Mouse (Mus musculus): Measurements from ENCODE around the gene Fbxl7.

Fbxl7 gene

DNA sequence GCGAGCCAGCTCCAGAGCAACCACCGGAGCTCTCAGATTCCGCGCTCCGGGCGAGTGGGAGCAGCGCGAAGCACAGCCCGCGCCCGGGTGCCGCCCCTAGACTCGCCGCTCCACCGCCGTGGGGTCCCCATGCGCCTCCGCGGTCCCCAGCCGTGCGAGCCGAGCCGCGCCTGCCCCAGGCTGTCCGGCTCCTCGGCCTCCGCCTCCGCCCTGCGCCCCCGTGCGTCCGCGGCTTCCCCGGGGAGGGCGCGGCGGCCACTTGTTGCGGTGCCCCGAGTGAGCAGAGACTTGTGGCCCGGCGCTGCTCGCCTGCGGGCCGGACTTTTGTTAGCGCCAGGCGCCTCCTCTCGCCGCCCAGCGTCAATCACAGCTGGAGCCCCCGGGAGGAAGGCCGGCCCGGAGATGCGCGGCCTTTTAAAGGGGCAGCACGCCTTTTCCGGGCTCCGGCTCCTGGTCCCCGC is at the start of gene Fbxl7:
Fbxl7 (minus strand) TSS at position 330 of the 461 bp plus-strand sequence.
- DNase-seq, result peak; percentile 75

DNA sequence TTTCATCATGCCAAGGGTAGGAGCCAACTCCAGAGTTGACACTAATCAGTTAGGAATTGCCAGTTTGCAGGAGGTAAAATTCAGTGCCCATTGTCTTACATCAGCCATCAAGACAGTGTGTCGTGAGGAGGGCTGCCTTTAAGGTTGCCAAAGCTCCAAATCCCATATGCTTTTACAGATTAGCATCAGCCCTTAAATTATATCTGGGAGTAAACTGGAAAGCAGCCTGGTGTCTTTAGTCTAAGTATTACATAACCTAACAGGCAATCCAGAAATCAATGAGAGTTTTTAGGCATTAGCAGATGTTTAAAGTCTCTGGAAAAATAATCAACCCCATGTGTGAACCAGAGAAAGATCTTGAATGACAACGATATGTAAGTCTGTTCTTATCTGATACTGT is 26.6 kb upstream of the Fbxl7 start:
- no peak for DNase-seq

DNA sequence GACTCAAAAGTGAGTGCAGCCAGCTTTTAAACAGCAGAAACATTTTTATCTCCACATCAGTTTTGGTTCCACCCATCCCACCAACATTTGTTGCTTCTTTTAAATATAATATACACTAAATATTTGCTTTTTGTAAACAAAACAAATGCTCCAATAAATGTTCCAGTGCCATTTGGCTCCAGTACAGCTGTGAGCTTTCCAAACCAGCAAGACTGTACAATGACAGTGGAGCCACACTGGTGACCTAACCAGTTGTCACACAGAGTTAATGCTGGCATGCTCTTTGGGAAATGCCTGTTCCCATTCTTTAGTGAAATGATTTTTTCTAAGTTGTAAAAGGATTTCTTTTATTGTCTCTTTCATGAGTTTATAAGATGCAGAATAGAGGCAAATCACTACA is 18.0 kb upstream of the Fbxl7 start:
- DNase-seq, result no peak

DNA sequence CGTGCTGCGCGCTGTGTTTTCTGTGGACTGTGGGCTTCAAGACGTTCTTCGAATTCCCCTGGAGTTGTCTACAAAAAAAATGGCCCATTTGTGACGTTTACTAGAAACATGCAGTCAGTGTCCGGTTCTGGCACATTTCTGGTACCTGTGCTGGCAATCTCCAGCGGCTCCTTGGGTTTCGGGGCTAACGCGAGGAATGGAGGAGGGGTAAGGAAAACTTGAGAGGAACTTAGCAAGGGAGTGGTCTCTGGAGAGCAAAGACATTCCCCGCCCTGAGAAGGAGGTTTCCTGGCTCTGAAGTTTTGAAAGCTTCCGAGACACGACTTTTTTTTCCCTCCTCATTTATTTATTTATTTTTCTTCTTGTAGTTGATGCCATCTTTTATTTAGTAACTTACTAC is 381 bp upstream of the Fbxl7 start:
- no peak for DNase-seq

DNA sequence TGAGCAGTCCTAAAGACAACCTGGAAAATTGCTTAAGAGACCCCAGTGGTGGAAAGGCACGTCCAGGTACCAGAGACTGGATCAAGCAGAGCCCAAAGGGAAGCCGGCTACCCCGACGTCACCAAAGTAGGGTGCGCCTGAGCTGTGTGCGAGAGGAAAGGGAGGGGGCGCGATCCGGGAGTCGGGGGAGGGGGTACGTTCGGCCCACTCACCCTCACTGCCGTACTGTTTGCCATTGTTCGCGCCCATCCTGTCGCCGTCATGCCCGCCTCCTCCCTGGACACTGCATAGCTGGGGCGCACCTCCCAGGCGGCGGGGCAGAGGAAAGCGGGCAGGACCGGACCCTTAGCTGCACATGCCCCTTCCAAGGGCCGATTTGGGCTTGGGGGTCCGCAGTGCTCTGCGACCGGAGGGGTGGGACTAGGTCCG is 565 bp downstream of the Fbxl7 start:
- DNase-seq, result peak; percentile 7

DNA sequence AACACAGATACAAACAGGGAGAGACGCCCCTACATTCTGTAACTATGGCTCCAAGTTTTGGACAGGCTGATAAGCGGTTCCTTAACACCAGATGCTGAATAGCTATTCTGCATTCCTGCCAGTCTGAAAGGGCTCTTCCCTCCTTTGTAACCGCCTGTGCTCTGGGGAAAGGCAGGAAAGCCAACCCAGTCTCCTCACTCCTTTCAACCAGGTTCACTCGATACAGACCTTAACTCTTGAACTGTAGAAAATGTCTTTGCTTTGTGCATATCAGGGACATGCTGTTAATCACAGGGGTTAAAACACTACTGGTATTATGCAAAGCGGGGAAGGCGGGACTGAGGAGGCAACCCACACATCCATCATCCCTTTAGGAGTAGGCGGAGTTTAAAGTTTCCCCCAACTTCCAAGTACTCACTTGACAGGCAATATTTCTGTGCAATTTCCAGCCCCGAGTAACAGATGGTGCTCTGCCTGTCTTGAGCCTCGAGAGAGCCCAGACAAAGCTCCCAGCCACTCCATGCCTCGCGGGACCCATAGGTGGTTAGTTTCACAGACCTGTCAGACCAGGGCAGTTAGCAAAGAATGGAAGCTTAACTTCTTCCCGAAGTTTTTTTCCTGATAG is 1.2 kb downstream of the Fbxl7 start:
- DNase-seq, result no peak

DNA sequence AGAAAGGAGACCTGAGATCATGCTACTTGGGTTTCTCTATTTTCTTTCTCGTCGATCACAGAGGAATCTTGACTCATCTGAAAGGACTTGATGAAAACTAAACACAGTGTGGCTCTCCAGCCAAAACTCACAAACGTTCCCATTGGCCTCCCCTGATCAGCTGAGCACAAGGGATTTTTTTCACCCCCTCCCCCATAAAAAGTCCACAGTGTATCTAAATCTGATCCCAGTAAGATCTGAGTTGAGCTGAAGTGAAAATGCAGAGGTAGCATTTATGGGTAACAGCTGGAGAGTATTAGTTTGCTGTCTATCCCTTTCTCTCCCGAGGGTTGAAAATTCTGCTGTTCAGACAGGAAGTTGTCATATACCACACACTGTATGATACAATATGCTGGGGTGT is 2.2 kb downstream of the Fbxl7 start:
- no peak for DNase-seq

DNA sequence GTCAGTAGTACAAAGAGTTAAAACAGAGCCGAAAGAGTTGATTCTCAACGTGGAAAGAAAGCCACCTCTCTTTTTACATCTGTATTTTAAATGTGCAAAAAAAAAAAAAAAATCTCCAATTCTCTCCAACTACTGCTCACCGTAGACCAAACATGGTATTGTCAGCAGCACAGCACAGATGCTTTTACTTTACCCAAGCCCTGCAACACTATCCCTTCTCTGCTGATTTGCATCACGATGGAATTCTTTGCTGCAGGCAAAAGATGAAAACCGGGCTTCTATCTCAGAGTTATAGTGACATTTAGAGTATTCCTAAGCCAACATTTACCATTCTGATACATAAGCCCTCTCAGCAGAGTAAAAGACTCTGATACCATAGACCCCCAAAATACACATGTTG is 5.4 kb downstream of the Fbxl7 start:
- DNase-seq, result no peak

DNA sequence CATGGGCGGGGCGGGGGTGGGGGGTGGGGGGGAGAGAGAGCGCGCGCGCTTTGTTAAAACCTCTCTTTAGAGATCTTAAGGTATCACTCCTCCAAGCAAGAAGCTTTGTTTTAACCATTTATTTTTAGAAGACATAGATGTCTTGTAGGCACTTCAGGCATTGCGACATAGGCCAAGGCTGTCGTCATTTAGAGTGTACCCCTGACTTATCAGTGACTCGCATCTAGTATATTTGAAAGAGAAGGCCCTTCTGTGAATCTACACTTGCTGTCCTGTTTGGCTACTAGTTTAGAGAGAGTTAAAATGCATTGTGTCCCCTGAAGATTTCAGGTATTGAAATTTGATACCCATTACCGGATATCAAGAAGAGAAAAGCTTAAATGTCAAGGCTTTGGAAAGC is 7.2 kb downstream of the Fbxl7 start:
- no peak for DNase-seq

DNA sequence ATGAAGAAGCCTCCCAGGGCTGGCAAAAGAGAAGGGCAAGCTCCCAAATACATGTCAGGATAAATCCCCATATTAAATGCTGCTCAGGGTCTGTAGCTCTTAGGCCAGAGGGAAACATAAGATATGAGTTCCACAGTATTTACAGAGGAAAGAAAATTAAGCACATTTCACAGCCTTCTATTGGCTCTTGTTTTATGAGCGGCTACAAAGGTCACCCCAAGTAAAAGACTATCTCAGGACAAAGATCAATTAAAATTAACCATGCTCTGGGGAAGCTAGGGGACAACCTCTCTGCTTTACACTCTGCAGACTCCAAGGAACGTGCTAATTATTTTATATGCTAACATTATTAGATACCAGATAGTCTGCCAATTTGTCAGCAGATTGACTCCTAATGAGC is 9.4 kb downstream of the Fbxl7 start:
- DNase-seq, result no peak

DNA sequence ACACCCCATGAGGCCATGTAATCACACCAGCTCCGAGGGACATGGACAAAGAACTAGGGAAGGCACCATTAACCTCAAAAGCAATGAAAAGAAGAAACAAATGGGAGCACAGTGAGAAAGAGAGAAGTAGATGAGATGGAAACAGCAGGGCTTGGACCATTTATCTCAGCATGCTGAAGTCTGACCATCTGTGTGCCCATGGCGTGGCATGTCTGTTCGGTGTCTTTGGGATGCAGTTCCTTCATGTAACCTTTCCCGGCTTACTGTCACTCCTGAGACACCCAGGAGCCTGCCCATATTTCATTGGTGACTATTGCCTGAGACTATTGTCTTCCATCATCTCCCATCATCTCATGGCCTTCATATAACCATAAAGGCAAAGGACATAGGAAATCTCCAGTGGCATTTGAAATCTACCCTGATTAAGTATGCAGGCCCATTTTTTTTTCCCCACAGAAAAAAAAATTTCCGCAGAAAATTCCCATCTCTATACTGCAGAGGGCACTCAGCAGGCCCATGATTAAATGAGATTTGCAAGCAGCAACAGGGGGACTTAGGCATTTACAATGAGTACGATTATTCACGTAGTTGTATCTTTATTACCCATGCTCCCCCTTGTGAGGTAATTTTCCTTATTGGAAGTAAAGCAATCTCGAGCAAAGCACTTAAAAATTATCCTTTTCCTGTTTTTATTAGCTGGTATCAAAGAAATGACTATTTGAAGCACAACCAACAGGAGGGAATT is 15.0 kb downstream of the Fbxl7 start:
- no peak for DNase-seq

DNA sequence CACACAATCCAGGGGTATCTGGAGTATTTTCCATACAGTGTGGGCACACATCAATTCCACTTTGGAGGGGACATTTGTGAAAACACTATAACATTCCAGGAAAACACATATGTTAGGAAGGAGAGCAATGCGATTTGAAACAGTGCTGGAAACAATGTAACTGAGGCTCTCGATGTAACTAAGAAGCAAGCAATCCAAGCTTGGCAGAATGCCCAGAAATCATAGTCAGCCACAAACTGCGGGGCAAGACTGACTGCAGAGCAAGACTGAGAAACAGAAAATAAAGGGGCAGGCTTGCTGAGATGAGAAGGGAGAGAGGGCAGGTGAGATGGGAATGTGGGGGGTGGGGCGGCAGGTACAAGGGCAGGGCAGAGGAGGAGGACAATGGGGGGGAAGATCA is 19.7 kb downstream of the Fbxl7 start:
- peak; percentile 39 for DNase-seq

DNA sequence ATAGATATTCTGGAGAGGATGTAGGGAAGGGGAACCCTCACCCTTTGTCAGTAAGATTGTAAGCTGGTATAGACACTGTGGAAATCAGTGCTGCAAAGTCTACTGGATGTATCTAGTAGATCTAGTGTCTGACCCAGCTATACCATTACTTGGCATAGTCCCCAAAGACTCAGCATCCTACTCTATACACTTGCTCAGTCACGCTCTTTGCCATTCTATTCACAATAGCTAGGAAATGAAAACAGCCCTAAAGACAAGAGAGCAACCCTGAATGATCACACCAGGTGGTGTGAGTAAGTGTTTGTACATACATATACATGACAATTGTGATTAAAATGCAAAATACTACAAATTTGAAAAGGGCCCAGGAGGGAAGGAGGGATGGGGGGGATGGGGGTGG is 23.1 kb downstream of the Fbxl7 start:
- DNase-seq, result no peak

DNA sequence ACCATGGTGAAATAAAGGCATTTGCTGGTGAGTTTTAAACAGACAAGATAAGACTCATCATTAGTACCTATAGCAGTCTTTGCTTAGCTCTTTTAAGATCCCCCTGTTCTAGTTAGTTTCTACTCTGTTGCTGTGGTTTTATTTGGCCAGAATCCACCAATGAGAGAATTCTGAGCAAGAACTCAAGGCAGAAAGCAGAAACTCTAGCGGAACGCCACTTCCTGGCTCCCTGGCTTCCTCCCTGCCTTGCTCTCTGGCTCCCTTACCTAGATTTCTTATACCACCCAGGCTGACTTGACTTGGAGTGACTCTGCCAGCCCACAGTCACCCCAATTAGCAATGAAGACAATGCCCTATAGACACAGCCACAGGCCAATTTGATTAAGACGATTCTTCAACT is 26.2 kb downstream of the Fbxl7 start:
- no peak for DNase-seq

DNA sequence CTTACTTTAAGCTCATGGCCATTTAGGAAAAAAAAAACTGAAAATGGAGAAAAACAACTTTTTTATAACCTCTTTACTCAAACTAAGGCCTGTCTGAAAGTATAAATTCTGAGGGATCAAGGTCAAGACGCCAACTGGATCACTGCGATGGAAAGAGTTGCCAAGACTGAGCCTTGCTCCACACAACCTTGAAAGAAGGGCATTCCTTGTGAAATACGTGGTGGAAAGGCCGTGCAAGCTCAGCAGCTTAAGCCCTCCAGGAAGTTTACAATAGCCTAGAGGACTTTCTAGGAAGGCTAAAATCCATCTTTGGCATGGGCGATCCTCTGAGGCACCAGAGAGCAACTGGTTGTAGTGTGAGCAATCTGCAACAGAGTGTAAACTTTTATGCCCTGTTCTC is 27.9 kb downstream of the Fbxl7 start:
- no peak for DNase-seq

DNA sequence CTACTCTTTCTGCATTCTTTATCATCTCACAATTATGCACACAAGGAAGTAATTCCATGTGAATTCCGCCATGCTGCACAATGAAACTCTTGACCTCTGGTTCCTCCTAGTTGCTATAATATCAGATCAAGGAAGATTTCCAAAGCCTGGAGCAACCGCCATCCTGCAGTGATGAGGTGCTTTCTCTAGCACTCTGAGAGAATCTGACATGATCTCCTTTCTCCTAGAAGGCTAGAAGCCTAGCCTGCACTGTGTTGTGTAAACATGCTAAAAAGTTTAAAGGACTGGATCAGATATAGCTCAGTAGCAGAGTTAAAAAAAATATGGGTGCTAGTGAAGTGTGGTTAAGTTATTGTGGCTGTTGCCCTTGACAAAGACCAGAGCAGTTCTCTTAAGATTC is 33.2 kb downstream of the Fbxl7 start:
- DNase-seq, result no peak

DNA sequence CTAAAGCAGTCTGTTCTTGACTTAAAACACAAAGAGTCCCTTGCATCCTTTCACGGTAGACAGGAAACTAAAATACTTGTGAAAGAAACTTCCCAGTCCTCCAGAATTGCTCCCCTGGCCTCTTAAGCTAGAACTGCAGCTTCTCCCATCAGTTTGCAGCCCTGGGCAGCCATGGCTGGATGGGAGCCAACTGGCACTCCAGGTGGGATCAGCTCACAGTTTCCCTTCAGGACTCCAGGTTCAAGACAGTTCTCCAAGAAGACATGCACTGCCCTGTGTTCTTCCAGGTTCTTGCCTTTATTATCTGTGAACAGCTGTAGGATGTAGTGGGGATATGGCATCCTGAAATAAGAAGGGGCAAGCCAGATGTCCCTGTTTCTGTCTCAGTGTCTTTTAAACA is 45.8 kb downstream of the Fbxl7 start:
- no peak for DNase-seq

DNA sequence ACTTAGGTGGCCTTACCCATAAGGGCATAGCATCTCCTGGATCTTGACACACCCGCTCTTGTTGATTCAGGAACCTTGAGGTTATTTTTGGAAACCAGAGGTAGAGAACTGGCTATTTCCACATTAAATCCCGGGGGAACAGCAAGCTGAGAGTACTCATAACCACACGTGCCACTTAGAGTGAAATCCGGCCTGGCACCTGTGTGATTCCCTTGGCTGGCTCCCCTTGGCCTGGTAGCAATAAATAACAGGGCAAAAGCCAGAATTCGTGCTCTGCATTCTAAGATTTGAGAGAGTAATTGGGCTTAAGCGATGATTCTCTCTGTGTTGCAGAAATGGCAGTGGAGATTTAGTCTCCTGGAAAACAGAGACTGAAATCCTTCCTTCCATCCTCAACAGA is 53.2 kb downstream of the Fbxl7 start:
- no peak for DNase-seq

DNA sequence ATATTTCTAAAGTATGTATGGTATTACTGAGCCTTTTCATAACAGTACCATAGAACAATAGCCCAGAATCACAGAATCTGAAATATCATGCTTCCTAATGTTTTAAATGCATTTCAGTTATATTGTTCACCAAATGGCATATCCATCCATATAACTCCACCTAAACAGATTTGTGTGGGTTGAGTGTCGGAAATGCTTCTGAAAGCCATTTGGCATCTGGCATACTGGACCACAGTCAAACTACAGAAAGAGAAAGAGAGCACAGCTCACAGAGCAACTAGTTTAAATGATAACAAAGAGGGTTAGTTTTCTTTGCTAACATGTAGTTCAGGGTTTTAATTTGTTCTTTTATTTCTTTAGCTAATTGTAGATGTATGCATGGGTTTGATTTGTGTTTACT is 57.0 kb downstream of the Fbxl7 start:
- DNase-seq, result no peak

DNA sequence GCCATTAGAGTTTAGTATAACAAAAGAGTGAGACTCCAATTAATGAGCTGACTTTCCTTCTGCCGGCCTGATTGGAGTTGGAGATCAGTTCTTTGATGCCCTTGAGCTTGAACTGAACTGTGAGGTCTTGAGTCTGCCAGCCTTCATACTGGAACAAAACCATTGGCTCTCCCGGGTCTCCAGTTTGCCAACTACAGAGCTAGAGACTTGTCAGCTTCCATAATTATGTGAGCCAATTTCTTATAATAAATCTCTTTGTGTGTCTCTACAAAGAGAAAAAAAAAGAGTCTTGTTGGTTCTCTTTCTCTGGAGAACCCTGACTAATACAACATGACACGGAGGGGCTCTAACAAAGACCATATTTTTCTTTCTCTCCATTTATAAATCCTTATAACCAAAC is 58.2 kb downstream of the Fbxl7 start:
- no peak for DNase-seq

DNA sequence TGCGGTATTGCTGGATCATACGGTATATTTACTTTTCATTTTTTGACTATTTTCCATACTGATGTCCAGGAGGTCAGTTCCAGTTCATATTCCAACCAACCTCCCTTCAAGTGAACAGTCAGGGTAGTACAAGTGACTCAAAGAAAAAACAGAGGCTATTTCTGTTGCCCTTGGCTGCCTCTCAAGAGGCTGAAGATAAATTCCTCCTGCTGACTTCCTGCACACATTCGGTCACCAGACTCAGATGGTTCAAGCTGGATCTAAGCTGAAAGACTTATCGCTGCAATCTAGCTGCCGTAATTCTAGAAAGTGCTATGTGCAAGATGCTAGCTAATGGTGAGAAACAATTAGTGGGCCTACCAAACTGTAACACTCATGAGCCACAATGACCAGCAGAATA is 61.0 kb downstream of the Fbxl7 start:
- DNase-seq, result no peak

DNA sequence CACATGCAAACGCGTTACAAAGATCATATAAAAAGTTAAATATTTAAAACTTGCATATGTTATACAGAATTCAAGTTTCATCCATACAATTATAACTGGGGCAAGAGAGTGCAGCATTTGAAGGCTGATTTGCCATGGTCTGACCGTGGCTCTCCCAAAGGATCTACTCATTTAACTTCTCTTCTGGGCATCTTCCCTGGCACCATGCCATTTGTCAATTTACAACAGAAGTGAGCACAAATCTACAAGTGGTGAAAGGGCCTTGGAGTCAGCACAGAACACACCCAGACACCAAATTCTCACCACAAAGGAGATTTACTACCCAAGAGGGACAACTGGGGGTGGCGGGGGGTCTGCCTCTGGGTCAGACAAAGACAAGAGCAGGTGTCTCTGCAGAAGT is 64.2 kb downstream of the Fbxl7 start:
- no peak for DNase-seq

DNA sequence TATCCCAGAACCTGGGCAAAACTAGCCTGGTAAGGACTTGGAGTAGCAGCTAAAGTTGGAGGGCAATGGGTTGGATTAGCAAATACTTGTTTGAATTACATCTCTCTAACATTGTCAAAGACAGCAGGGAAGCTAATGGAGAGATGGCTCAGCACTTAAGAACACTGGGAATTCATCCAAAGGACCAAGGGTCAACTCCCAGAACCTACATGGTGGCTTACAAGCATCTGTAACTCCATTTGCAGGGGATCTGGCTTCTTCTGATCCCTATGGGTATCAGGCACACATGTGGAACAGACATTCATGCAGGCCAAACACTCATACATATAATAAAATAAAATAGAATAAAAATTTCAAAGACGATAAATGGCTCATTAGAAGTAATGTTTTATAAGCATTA is 78.4 kb downstream of the Fbxl7 start:
- DNase-seq, result no peak

DNA sequence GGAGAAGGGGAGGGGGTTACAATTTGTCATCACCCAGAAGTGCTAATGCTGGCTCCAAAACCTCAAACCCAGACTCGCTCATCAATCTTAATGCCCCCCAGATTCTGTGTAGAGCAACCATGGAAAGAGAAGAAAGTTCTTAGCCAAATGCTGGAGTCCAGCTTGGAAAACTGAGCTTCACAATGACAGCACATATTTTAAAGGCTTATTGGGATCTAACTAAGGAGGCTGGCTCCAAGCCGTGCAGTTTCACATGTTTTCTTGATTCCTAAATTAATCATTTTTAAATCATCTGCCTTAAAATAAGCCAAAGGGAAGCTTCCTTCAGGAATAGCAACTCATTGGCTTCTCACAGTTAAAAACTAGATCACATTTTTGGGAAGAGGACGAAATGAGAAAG is 82.5 kb downstream of the Fbxl7 start:
- DNase-seq, result no peak

DNA sequence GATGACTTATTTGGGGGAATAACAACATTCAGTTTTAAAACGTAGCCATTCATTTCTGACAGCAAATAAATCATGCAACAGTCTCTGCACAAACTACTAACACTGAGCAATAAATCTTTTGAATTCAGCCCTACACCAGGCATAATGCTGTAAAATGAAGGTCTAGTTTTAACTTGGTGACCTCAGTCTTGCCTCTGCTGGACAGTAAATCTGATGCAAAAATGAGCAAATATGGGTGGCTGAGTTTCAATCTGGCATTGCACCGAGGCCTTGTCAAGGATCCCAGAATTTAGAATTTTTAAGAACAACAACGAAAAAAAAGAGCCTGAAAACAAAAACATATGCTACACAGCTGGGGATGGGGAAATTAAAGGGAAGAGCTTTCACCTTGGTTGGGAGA is 85.8 kb downstream of the Fbxl7 start:
- DNase-seq, result no peak
